Mouse (Mus musculus) ovary, postnatal 10 days (tissue): ENCODE measurements at regions not wholly inside any gene's neighbourhood (a gene's known extent, or its start where the extent isn't known, plus 50 kb on each side); places are given as distances from the start of the nearest gene placed in this dataset.

Source experiments
- DNase-seq: peaks from one replicate; pipeline ENCODE4 v3.0.0; 2022; ENCODE audit warnings: low spot score

- DNase-seq: no peak
Measured at GRCm38 (mm10) chr5:35221451-35222305, 56.4 kb upstream of the Adra2c start.

DNA sequence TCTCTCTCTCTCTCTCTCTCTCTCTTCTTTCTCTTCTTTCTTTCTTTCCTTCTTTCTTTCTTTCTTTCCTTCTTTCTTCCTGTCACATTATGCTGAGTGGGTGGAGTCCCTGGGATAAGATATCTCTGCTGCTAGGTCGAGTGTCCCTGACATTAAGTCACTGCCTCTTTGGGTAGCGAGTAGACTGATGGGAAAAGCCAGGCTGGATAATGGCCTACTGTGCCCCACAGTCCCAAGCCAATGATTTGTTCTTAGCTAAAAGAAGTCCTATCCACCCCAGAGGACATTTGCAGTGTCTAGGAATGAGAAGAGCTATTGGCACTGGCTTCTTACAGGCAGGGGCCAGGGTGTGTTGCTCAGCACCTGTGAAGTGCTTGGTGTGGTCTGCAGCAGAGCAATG, 61.8 kb upstream of the Adra2c start:
- DNase-seq: no peak

GRCm38 (mm10) chr5:35215480-35216195, 62.5 kb upstream of the Adra2c start:
- no peak for DNase-seq

DNA sequence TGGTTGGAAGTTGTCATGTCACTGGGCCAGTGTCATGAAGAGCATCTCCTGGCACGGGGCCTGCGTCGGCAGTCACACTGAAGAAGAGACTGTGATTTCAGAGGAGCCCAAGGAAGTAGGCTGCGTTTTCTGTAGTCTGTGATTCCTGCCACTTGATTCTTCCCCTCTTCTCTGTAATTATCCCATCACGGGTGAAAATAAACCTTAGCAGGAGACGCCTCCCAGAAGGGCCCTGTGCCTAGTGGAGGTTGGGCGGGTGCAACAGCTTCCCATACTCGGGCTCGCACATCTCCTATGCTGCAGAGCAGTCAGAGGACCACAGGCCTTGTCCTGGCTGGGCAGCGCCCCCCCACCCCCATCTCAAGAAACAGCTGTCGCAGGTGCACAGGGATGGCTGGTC, 63.1 kb upstream of the Adra2c start:
- DNase-seq: no peak

- DNase-seq: no peak
Measured at GRCm38 (mm10) chr5:35209348-35209747, 68.8 kb upstream of the Adra2c start.

DNA sequence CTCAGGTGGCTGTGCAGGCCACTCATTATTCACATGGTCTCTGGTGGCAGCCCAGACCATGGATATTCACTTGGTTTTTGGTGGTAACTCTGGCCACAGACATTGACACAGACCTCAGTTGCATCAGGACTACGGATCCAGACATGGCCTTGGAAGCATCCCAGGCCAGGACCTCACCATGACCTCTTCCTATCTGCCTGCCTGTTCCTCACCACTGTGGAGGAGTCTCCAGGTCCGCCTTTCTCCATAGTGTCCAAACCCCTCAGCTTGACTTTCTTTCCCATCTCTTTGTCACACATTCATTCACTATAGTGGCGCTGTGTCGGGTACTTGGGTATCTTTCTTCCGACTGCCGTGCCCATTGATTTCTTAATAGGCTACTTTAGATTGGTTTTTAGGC, 74.1 kb upstream of the Adra2c start:
- no peak for DNase-seq

DNA sequence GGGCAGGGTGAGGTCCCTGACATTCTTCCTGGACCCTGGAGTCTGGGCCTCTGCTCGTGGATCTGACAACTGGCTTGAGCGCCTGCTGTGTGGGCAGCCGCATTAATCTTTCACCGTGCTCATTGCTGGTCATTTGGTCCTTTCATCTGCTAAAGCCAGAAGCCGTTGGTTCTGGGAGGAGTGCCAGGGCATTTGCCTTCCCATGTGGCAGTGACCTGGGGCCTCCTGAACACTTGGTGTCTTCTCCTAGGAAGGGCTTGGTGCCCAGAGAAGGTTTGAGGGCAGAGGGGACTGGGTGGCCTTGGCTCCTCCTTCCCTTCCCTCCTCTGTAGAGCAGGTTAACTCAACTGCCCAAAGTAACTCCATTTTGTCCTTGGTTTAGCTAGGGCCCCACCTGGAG, 79.7 kb upstream of the Adra2c start:
- no peak for DNase-seq

DNA sequence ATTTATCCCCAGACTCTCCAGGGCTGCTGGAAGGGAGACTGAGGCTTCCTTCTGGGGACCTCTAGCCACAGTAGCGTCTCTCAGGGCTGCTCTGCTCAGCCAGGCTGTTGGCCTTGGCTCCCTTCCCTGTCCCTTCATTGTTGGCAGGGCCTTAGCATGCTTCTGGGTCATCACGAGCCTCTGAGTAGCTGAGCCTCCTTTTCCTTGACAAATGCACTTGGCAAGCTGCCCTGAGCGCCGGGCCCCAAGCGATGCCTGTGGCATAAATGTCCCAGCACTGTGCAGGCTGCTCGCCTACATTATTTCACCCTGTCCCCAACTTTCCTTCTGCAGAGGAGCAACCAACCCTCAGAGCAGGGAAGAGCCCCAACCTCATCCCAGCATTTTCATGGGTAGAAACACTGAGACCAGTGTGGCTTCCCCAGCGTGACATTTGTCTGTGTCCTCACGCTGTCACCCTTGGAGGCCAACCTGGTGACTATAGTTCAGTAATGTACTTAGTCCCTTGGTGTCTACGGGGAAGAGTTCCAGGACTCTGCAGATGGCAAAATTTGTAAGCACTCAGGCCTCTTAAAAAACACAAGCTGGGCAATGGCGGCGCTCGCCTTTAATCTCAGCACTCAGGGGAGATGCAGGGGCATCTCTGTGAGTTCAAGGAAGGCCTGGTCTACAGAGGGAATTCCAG, 83.7 kb upstream of the Lrpap1 start:
- peak; percentile 32 for DNase-seq

DNA sequence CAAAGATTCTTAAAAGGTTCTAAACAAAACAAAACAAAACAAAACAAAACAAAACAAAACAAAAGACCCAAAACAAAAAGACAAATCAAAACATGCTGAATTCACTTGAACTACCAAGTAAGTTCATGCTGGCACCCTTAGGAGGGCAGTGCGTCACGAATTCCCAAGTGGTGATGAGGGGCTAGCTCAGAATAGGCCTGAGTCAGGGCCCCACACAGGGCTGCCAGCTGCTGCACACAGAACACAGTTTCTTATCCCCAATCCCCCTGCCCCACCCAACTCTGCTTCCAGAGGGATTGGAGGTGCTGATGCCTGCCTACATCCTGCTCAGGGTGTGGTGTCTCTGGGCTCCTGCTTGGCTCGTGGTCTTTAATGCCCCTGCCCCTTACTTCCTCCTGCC, 80.3 kb upstream of the Lrpap1 start:
- DNase-seq: no peak

GRCm38 (mm10) chr5:35185289-35185688, 79.7 kb upstream of the Lrpap1 start:
- DNase-seq: no peak

- no peak for DNase-seq
Measured at GRCm38 (mm10) chr5:35183418-35183817, 77.9 kb upstream of the Lrpap1 start.

- no peak for DNase-seq
Measured at GRCm38 (mm10) chr5:35177332-35177731, 71.8 kb upstream of the Lrpap1 start.

DNA sequence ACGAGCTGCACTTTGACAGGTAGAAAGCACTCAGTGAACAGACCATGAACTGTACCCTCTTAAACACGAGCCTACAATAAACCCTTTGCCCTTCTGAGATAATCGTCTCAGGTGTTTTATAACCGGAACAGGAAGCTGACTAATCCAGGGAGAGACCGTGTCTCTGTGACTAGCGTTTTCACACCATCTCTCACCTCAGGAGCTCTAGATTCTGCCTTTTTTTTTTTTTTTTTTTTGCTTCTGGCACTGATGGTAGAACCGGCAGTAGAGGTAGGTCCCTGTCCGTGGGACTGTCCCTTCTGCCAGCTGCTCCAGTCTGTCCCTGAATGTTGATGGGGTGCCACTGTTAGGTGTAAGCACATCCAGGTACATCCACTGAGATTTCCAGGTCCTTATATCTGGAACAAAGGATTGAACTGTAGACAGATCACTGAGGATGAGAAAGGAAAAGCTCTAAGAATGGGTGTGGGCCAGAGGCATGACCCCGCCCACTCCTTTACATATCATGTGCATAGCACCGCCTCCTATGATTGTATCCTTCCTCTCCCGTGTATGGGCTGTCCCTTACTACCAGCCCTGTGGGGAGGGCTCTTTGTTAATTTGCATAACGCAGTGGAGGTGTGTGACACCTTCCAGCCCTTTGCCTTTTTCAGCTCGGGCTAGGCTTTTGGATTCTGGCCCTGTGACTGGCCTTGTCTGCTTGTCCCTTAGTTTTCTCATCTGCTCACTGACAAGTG, 70.7 kb upstream of the Lrpap1 start:
- DNase-seq: no peak

DNA sequence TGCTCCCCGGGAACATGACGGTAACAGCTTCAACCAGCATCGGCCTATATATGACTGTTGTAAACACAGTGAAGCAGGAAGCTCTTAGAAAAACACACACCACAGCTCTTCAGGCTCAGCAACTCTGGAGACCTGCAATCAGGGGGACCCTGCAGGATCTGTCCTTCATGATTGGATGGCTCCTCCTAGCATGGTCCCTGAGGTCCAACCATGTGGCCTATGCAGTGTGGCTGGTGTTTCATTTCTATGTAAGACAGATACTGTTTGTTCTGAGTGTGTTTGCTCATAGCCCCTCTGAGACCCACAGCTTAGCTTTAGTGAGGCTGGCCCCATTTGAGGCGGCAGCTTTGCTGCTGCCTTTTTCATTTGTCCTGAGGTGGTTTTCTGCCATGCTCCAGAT, 68.8 kb upstream of the Lrpap1 start:
- DNase-seq: no peak

- no peak for DNase-seq
Measured at GRCm38 (mm10) chr5:35171336-35171735, 65.8 kb upstream of the Lrpap1 start.

DNA sequence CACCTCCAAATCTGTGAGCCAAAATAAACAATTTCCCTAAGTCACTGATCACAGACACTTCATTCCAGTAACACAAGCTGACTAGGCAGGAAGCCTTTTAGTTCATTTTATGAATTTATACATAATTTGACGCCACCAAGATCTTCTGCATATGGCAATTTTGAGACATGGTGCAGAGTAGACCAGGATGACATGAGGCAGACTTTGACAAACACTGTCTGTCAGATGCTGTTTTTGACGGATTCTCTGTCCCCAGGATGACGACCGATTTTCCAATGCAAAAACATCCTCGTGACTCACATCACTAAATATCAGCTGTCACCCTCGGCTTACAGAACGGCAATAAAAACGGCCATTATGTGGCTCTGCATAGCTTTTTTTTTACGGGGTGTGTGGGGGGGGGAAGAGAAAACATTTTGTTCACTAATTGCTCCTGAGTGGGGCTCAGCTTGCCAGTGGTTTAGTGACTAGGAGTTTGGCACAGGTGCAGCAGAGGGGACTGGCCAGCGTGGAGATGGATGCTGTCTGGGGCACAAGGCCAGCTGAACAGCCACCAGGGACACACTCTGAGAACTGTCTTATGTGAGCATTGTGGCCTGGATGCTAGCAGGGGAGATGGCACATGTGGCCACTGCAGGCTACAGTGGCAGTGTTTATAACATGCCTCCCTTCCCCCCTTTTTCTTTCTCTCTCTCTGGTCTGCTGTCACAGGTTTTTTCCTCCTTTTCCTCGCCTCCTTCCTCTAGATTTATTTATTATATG, 65.0 kb upstream of the Lrpap1 start:
- DNase-seq: no peak

GRCm38 (mm10) chr5:35169614-35170293, 64.2 kb upstream of the Lrpap1 start:
- no peak for DNase-seq

- DNase-seq: no peak
Measured at GRCm38 (mm10) chr5:35168853-35169252, 63.3 kb upstream of the Lrpap1 start.

- no peak for DNase-seq
Measured at GRCm38 (mm10) chr5:35168369-35168768, 62.8 kb upstream of the Lrpap1 start.

DNA sequence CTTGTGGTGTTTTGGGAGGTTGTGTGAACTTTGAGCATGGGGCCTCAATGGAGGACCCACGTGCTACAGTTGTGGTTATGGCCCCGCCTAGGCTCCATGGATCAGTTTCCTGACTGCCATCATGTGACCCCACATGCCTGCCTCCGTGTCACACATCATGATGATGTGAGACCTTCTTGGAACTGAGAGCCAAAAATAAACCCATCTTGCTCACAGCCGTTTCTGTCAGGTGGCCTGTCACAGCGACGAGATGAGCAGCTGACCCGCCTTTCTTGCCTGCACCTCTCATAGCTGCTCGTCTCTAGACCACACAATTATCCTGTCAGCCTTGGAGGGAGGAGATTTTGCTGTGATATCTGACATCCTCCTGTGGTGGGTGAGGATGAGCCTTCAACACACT, 60.4 kb upstream of the Lrpap1 start:
- DNase-seq: no peak

- DNase-seq: no peak
Measured at GRCm38 (mm10) chr5:35165459-35165858, 59.9 kb upstream of the Lrpap1 start.
